Mouse (Mus musculus): Measurements from ENCODE around the gene Dpm1.

GRCm38 (mm10) chr2:168223326-168223725 is 7.1 kb downstream of the Dpm1 start:
- TF ChIP-seq POLR2A (IDR thresholded peaks at IDR 0.05; ENCODE audit: low read depth, low read length) = no peak
- TF ChIP-seq CTCF (IDR thresholded peaks at IDR 0.05; ENCODE audit: extremely low read depth, insufficient read depth, insufficient read length, insufficient replicate concordance) = no peak
